Mouse (Mus musculus): ENCODE results near the gene Pde8b.

DNA sequence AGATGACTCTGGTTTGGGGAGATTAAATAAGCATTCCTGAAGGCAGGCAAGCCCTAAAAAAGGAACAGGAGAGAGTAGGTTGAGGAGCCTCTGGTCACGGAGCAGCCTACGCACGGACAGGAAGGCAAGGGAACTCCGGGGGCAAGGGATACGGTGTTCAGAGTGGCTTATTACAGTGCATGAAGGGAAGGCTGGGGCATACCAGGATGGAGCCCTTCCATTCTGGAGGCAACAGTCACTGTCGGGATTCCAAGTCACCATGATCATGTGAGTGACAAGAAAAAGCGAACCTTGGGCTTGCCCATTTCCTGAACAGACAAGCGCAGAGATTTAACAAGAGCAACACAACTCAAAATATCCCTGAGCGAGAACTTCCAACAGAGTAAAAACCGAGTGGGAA lies 123.3 kb downstream of the Pde8b start:
- TF ChIP-seq CTCF (conservative IDR thresholded peaks at IDR 0.05; ENCODE audit: low read length) (no peak), NANOG (IDR thresholded peaks at IDR 0.05; ENCODE audit: borderline replicate concordance, low read length) (no peak)
